Mouse (Mus musculus) left cerebral cortex, adult 9 months (tissue): ENCODE measurements at regions not wholly inside any gene's neighbourhood (a gene's known extent, or its start where the extent isn't known, plus 50 kb on each side); places are given as distances from the start of the nearest gene placed in this dataset.

Source experiments
- DNase-seq, 2 experiments: peaks; one replicate each; pipeline ENCODE4 v3.0.0; 2022; ENCODE audit warnings: low spot score in 2 of 2

DNA sequence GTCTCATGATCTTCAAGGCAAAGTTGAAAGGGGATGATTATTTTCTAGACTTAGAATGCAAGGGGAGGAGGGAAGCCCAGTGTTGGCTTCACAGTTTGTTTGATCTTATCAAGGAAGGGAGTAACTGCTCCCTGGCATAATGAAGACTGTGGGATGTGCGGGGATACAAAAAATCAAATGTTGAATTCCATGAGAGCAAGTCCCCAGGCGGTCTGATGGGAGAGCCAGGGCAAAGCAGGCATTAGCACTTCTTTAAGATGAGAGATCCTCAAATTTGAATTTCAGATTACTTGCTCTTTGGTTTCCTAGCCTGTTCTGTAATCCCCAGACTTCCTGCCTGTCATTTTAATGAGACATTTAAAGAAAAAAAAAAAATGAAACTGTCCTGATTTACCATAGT lies 525.6 kb upstream of the Man1a start:
- DNase-seq, result no peak

DNA sequence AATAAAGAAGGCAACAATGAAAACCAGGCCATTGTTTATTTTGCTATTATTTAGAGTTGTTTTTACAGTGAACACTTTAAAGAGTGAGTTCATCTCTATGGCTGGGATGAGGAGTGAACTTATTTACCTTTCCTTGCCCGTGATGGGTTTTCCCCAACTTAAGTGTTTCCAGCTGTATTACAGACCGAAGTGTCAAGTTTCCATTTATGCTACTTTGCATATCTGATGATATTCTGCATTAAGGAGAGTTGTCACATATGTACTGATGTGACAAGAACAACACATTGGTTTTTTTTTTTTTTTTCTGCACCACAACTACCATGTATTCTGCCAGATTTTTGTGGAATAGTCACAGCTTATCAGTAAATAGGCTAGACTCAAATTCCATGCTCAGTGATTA lies 518.7 kb upstream of the Man1a start:
- DNase-seq, result no peak

DNA sequence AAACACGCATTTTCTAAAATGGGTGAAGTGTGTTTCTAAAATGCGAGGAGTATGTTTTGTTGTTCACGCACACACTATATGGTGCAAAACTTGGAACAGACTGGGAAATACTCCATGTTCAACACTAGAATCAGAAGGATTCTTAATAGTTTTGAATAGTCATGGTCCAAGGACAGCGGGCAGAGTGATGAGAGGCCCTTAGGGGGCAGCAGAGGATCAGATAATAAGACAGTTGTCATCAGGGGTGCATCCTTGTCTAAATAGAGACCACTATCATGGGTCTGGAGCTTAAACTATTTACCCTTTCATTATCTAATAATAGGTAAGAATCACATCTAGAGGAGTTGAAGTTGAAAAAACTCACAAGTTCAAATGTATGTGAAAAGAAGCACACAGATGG lies 482.2 kb upstream of the Man1a start:
- no peak for DNase-seq

DNA sequence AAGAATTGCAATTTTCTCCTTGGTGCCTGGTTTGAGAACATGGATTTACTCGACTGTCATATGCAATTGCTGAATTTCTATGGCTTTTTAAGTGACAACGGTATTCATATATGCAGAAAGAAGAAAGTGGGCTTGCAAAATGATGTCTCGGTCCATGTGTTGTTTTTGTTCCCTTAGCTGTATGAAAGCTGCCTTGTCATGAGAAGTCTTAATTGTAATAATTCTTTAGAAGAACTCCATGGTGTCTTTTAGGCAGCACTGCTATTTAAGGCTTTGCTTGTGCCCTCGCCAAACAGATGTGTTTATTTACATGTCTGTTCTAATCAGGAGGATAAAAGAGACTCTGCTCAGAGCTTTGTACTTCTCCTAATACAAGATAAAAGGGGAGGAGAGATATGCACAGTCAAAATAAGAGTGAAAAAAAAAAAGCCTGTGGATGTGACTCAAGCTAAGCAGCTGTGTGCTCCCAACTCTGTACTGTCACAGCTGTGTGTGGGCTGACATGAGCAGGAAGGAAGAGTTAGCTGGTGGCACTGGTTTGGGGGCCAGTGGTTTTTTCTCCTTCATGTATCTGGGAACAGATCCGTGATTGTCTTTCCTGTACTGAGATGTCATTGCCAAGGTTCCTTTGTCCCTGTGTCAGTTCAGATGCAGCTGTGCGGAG lies 475.5 kb upstream of the Man1a start:
- peak; percentile 11 to 26 for DNase-seq

DNA sequence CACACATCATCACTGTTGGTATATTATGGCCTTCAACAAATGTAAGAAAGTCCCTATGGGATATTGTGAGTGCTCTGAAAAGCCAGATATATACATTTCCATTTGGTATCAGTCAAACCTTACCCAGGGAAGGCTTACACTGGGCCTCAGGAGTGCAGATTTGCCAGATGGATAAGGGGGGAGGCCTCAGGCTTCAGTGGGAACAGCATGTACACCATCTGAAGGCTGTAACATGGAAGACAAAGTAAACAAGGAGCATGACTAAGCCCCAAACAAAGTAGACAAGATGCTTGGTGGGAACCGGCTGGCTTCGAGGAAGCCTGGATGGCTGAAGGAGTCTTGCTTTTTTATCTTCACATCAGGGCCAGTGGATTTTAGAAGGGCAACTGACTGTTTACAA lies 474.3 kb upstream of the Man1a start:
- no peak for DNase-seq

DNA sequence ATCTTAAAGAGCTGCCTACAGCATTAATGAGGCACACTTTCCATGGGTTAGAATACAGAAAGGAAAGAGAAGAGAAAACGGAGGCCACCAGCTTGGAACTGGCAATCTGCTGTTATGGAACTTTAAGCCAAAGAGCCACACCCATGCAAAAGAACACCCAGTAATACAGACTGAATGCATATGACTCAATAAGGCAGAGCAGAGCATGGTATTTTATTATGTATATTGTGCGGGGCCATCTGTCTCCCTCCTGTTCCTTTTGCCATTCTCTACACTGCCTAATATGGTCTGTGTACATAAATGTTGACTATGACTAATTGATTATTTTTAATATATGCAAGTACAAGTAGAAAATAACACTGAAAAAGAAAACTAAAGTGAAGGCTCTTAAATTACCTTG lies 472.6 kb upstream of the Man1a start:
- DNase-seq, result peak in 1 of 2 experiments; percentile 33

DNA sequence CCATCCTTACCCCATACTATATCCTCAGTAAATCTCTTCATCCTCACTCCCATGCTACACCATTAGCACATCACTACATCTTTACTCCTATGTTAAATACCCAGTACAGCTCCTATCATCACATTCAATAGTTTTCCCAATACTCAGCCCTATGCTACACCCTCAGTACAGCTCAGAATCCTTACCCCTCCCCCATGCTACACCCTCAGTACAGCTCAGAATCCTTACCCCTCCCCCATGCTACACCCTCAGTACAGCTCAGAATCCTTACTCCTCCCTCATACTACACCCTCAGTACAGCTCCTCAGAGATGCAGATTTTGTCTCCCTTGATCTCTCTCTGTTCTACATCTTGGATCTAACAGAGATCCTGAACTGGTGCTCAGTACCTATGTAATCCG lies 472.1 kb upstream of the Man1a start:
- DNase-seq, result no peak

DNA sequence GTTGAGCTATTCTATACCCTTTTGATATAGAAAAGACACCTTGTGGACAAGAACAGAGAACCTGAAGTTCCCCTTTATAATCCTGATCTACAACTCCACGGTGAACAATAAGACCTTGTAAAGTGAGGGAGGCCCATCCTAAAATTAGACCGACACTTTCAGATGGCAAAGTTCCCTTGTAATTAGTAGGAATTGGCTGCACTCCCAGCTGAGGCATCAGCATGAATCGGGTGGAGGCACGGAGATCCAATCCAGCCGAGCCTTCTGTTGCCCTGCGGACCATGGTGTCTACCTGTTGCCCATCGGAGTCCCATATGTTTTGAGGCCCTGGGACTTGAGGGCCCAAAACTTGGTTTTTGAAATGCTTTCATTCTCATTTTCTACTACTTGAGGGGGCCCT lies 456.2 kb upstream of the Man1a start:
- DNase-seq, result no peak

DNA sequence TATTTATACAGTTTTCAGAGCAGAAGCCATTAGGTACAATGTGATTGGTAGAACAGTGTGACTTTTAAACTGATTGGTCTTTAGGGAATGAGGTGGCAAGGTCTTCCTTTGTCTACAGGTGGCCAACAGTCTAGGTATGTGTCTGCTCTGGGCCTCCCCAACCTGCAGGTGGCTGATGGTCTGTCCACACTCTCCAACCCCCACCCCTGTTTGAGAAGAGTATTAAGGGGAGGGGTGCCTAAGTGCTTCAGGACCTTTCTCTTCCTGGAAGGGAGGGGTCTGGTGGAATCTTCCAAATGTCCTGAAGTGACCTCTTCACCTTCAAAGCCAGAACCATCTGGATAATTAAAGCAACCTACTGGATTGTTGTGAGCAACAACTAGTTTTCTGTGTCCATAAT lies 434.4 kb upstream of the Man1a start:
- no peak for DNase-seq

DNA sequence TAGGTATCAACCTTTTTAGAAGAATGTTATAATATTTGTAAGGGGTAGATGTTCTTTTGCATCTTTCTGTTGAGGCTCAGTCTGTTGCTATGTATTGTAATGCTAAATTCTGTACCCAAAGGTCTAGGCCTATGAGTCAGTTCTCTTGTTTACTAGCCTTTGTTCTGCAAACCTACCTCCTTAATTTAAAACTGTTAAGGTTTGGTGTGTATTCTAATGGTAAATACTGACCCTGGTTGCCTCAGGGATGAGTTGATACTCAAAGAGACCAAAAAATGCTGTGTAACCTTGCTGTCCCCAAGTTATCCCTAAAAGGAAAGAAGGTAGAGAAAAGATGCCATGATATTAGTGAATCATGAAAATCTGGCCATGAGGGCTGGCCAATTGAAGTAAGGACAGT lies 433.4 kb upstream of the Man1a start:
- no peak for DNase-seq
